Mouse (Mus musculus) liver, adult (tissue): Measurements from ENCODE around the gene Bmp2.
A peak's percentile ranks its signal among the peaks of the same experiment; 100 is the strongest.

ENCODE experiments used
- GATA4 ChIP-seq: IDR thresholded peaks from 2 replicates; pipeline ENCODE4 v1.6.1; 2014; ENCODE audit warnings: mild to moderate bottlenecking, low read length; ENCODE audit not compliant: insufficient replicate concordance

The Bmp2 gene

GRCm38 (mm10) chr2:133552031-133552841 is at the start of gene Bmp2:
Bmp2 (plus strand) TSS chr2:133552159.
- no peak for TF ChIP-seq GATA4

GRCm38 (mm10) chr2:133505678-133506077 is 46.3 kb upstream of the Bmp2 start:
- TF ChIP-seq GATA4, result no peak

- no peak for TF ChIP-seq GATA4
Measured at GRCm38 (mm10) chr2:133507045-133507444, 44.9 kb upstream of the Bmp2 start.

GRCm38 (mm10) chr2:133509141-133509540 is 42.8 kb upstream of the Bmp2 start:
- TF ChIP-seq GATA4, result no peak

GRCm38 (mm10) chr2:133511011-133511779 is 40.8 kb upstream of the Bmp2 start:
- TF ChIP-seq GATA4, result no peak

GRCm38 (mm10) chr2:133516331-133517046 is 35.5 kb upstream of the Bmp2 start:
- TF ChIP-seq GATA4, result no peak

GRCm38 (mm10) chr2:133517867-133518266 is 34.1 kb upstream of the Bmp2 start:
- no peak for TF ChIP-seq GATA4

- no peak for TF ChIP-seq GATA4
Measured at GRCm38 (mm10) chr2:133521193-133521592, 30.8 kb upstream of the Bmp2 start.

- TF ChIP-seq GATA4, result no peak
Measured at GRCm38 (mm10) chr2:133522121-133522520, 29.8 kb upstream of the Bmp2 start.

- no peak for TF ChIP-seq GATA4
Measured at GRCm38 (mm10) chr2:133525621-133526181, 26.3 kb upstream of the Bmp2 start.

GRCm38 (mm10) chr2:133529396-133529795 is 22.6 kb upstream of the Bmp2 start:
- TF ChIP-seq GATA4, result no peak

GRCm38 (mm10) chr2:133533073-133533472 is 18.9 kb upstream of the Bmp2 start:
- peak; percentile 57; the same call in 1 of the 2 replicates for TF ChIP-seq GATA4

- TF ChIP-seq GATA4, result no peak
Measured at GRCm38 (mm10) chr2:133535481-133535880, 16.5 kb upstream of the Bmp2 start.

GRCm38 (mm10) chr2:133536812-133537211 is 15.1 kb upstream of the Bmp2 start:
- TF ChIP-seq GATA4, result no peak

GRCm38 (mm10) chr2:133540702-133541101 is 11.3 kb upstream of the Bmp2 start:
- no peak for TF ChIP-seq GATA4
